Mouse (Mus musculus): ENCODE measurements around the gene Tmem151a. TPM values are rescaled to one million over a fixed set of nuclear protein-coding genes. Genes with fewer than 3 reads are reported as not detected.
A peak's percentile ranks its signal among the peaks of the same experiment; 100 is the strongest.

Gene Tmem151a
- polyA plus RNA-seq, 1 experiment from 2014 or later = 20.3 TPM

- Histone ChIP-seq H3K9ac (peak overlapping the region; percentile 39), H3K4me2 (peak overlapping the region; percentile 83), H3K27me3 (replicated peaks) (peaks cover 37% of the 10 kb centered on the region), H3K36me3 (replicated peaks) (no peaks in the 10 kb centered on the region), H3K4me1 (peaks cover 42% of the 10 kb centered on the region), H3K4me3 (peak overlapping the region; percentile 43), H3K9me3 (no peaks in the 10 kb centered on the region), H3K27ac (peak overlapping the region; percentile 39)
- WGBS = under 1% methylated on average over 40 of the region's 40 CpGs
- peak; percentile 74 for ATAC-seq (replicated peaks)
These were observed 13.6 kb downstream of the Tmem151a start for GRCm38 (mm10) chr19:5071545-5072369.

- peak overlapping the region; percentile 83 for H3K4me2 ChIP-seq
- peak overlapping the region; percentile 39; the same call in 1 of the 2 replicates for H3K27ac ChIP-seq
- WGBS = 5% methylated on average over 11 of the region's 11 CpGs
- no peaks in the 10 kb centered on the region for H3K36me3 ChIP-seq (replicated peaks)
- no peak for ATAC-seq (replicated peaks)
- H3K27me3 ChIP-seq (replicated peaks) = peaks cover 37% of the 10 kb centered on the region
- peak overlapping the region; percentile 39 for H3K9ac ChIP-seq
- peak overlapping the region; percentile 43 for H3K4me3 ChIP-seq
- H3K9me3 ChIP-seq = no peaks in the 10 kb centered on the region
- peaks cover 42% of the 10 kb centered on the region for H3K4me1 ChIP-seq
These were observed 14.3 kb downstream of the Tmem151a start for GRCm38 (mm10) chr19:5071077-5071476.

- 85% methylated on average over 7 of the region's 7 CpGs for WGBS
- Histone ChIP-seq H3K36me3 (replicated peaks) (no peaks in the 10 kb centered on the region), H3K4me1 (peaks cover 42% of the 10 kb centered on the region), H3K9ac (no peak overlapping the region), H3K27ac (no peak overlapping the region), H3K4me3 (no peak overlapping the region), H3K9me3 (no peaks in the 10 kb centered on the region), H3K27me3 (replicated peaks) (peaks cover 34% of the 10 kb centered on the region), H3K4me2 (no peak overlapping the region; the same call in 1 of the 2 replicates)
- no peak for ATAC-seq (replicated peaks)
These were observed 15.4 kb downstream of the Tmem151a start for GRCm38 (mm10) chr19:5069978-5070377.

- Histone ChIP-seq H3K9me3 (no peaks in the 10 kb centered on the region), H3K4me2 (no peak overlapping the region; the same call in 1 of the 2 replicates), H3K27me3 (replicated peaks) (peaks cover 31% of the 10 kb centered on the region), H3K27ac (no peak overlapping the region), H3K4me1 (peaks cover 42% of the 10 kb centered on the region), H3K36me3 (replicated peaks) (no peaks in the 10 kb centered on the region), H3K4me3 (no peak overlapping the region), H3K9ac (no peak overlapping the region)
- 85% methylated on average over 5 of the region's 5 CpGs for WGBS
- no peak for ATAC-seq (replicated peaks)
These were observed 15.8 kb downstream of the Tmem151a start for GRCm38 (mm10) chr19:5069486-5069885.

GRCm38 (mm10) chr19:5068570-5069234, 16.6 kb downstream of the Tmem151a start:
- Histone ChIP-seq H3K4me2 (peak overlapping the region; percentile 73), H3K27ac (no peak overlapping the region), H3K36me3 (replicated peaks) (no peaks in the 10 kb centered on the region), H3K4me3 (peak overlapping the region; percentile 37), H3K27me3 (replicated peaks) (peaks cover 26% of the 10 kb centered on the region), H3K4me1 (peaks cover 42% of the 10 kb centered on the region), H3K9ac (peak overlapping the region; percentile 46), H3K9me3 (no peaks in the 10 kb centered on the region)
- 34% methylated on average over 21 of the region's 21 CpGs for WGBS
- ATAC-seq (replicated peaks) = no peak

- Histone ChIP-seq H3K27me3 (replicated peaks) (peaks cover 26% of the 10 kb centered on the region), H3K4me2 (peak within 1 kb of the TSS; percentile 73), H3K9ac (peak within 1 kb of the TSS; percentile 46), H3K4me1 (peaks cover 42% of the 10 kb centered on the region), H3K36me3 (replicated peaks) (no peaks in the 10 kb centered on the region), H3K9me3 (no peaks in the 10 kb centered on the region), H3K27ac (no peak within 1 kb of the TSS), H3K4me3 (peak within 1 kb of the TSS; percentile 37)
- WGBS = under 1% methylated on average over 52 of the region's 56 CpGs
- 0 out of 2 replicates have a peak, but pooled peaks have one; percentile 19 for ATAC-seq (replicated peaks)
These were observed 17.3 kb downstream of the Tmem151a start, which contains the start of gene Cd248 for GRCm38 (mm10) chr19:5067867-5068569. Gene Cd248, plus strand, starts transcription at chr19:5068078.

- peaks cover 34% of the 10 kb centered on the region for H3K4me1 ChIP-seq
- H3K36me3 ChIP-seq (replicated peaks) = no peaks in the 10 kb centered on the region
- 0 out of 2 replicates have a peak overlapping the region, but pooled peaks have one; percentile 37 for H3K4me3 ChIP-seq
- H3K9ac ChIP-seq = no peak overlapping the region
- peak overlapping the region; percentile 73 for H3K4me2 ChIP-seq
- no peak overlapping the region for H3K27ac ChIP-seq
- H3K27me3 ChIP-seq (replicated peaks) = peaks cover 26% of the 10 kb centered on the region
- no peaks in the 10 kb centered on the region for H3K9me3 ChIP-seq
- no peak for ATAC-seq (replicated peaks)
- 14% methylated on average over 15 of the region's 15 CpGs for WGBS
These were observed 18.1 kb downstream of the Tmem151a start for GRCm38 (mm10) chr19:5067040-5067799.

- Histone ChIP-seq H3K4me1 (peaks cover 24% of the 10 kb centered on the region), H3K27me3 (replicated peaks) (peaks cover 26% of the 10 kb centered on the region), H3K4me3 (no peak overlapping the region), H3K9ac (no peak overlapping the region), H3K4me2 (no peak overlapping the region), H3K36me3 (replicated peaks) (no peaks in the 10 kb centered on the region), H3K27ac (no peak overlapping the region), H3K9me3 (no peaks in the 10 kb centered on the region)
- WGBS = 66% methylated on average over 7 of the region's 7 CpGs
- ATAC-seq (replicated peaks) = no peak
These were observed 20.2 kb downstream of the Tmem151a start for GRCm38 (mm10) chr19:5065104-5065503.

GRCm38 (mm10) chr19:5062446-5062845, 22.9 kb downstream of the Tmem151a start:
- H3K9me3 ChIP-seq = no peaks in the 10 kb centered on the region
- H3K27me3 ChIP-seq (replicated peaks) = peaks cover 11% of the 10 kb centered on the region
- H3K36me3 ChIP-seq (replicated peaks) = no peaks in the 10 kb centered on the region
- H3K4me1 ChIP-seq = peaks cover 15% of the 10 kb centered on the region; the same call in 1 of the 2 replicates
- no peak overlapping the region for H3K4me3 ChIP-seq
- no peak overlapping the region for H3K27ac ChIP-seq
- 81% methylated on average over 6 of the region's 6 CpGs for WGBS
- no peak for ATAC-seq (replicated peaks)
- no peak overlapping the region for H3K4me2 ChIP-seq
- H3K9ac ChIP-seq = no peak overlapping the region

- Histone ChIP-seq H3K4me2 (no peak overlapping the region), H3K27me3 (replicated peaks) (peaks cover 8% of the 10 kb centered on the region), H3K4me1 (peaks cover 11% of the 10 kb centered on the region; the same call in 1 of the 2 replicates), H3K9me3 (no peaks in the 10 kb centered on the region), H3K36me3 (replicated peaks) (no peaks in the 10 kb centered on the region), H3K9ac (no peak overlapping the region), H3K27ac (no peak overlapping the region), H3K4me3 (no peak overlapping the region)
- ATAC-seq (replicated peaks) = no peak
- WGBS = 88% methylated on average over 5 of the region's 5 CpGs
These were observed 23.3 kb downstream of the Tmem151a start for GRCm38 (mm10) chr19:5062041-5062440.
